Mouse (Mus musculus) MEL (cell line): ENCODE results near the gene Afp. TPM values are rescaled to one million over a fixed set of nuclear protein-coding genes. Genes with fewer than 3 reads are reported as not detected.

Experiments used
- DNase-seq: peaks from one replicate; pipeline ENCODE4 v3.0.0; 2011; ENCODE audit warnings: low read depth, low spot score
- H3K27ac ChIP-seq: 2 replicates; pipeline ENCODE4 v1.5.1; 2012; ENCODE audit warnings: low read depth, mild to moderate bottlenecking, control low read depth, low read length, moderate library complexity; ENCODE audit not compliant: control insufficient read depth
- H3K27me3 ChIP-seq, 2 experiments: fragments of 150-350 bp in 1 of 2; sonication (generic) in 1 of 2; 2 replicates each; pipeline ENCODE4 v1.6.1; 2012; ENCODE audit warnings: low read length in 2 of 2, mild to moderate bottlenecking in 2 of 2, improper control_type of control experiment in 1 of 2, moderate library complexity in 1 of 2; ENCODE audit not compliant: insufficient read depth in 2 of 2, control insufficient read depth in 1 of 2
- H3K36me3 ChIP-seq, 2 experiments: 2 replicates each; pipeline ENCODE4 v1.6.1; 2012 to 2014; ENCODE audit warnings: low read length in 2 of 2, improper control_type of control experiment in 1 of 2, inconsistent platforms in 1 of 2, mild to moderate bottlenecking in 1 of 2; ENCODE audit not compliant: insufficient read depth in 2 of 2, control insufficient read depth in 1 of 2
- H3K4me1 ChIP-seq, 2 experiments: fragments of 150-350 bp in 1 of 2; sonication (generic) in 1 of 2; 2 replicates each; pipeline ENCODE4 v1.6.1; 2012; ENCODE audit warnings: low read length in 2 of 2, improper control_type of control experiment in 1 of 2, mild to moderate bottlenecking in 1 of 2; ENCODE audit not compliant: insufficient read depth in 2 of 2, control insufficient read depth in 1 of 2
- H3K4me3 ChIP-seq, 2 experiments: fragments of 150-350 bp in 1 of 2; sonication (generic) in 1 of 2; 2 replicates each; pipeline ENCODE4 v1.5.1; 2012; ENCODE audit warnings: low read depth in 2 of 2, low read length in 2 of 2, mild to moderate bottlenecking in 2 of 2, moderate library complexity in 2 of 2, control low read depth in 1 of 2, improper control_type of control experiment in 1 of 2; ENCODE audit not compliant: control insufficient read depth in 1 of 2, insufficient read depth in 1 of 2
- H3K79me2 ChIP-seq: 2 replicates; pipeline ENCODE4 v1.6.1; 2012; ENCODE audit warnings: mild to moderate bottlenecking, low read length, moderate library complexity; ENCODE audit not compliant: control insufficient read depth, poor library complexity, insufficient read depth
- H3K9ac ChIP-seq: 2 replicates; pipeline ENCODE4 v1.6.1; 2012; ENCODE audit warnings: low read depth, mild to moderate bottlenecking, control low read depth, low read length, moderate library complexity; ENCODE audit not compliant: control insufficient read depth, poor library complexity, severe bottlenecking
- H3K9me3 ChIP-seq: fragments of 150-350 bp; sonication (generic); replicated peaks from 2 replicates; pipeline ENCODE4 v1.6.1; 2012; ENCODE audit warnings: mild to moderate bottlenecking, low read length, improper control_type of control experiment, moderate library complexity; ENCODE audit not compliant: insufficient read depth
- BHLHE40 ChIP-seq: IDR thresholded peaks from 2 replicates; pipeline ENCODE4 v1.6.1; 2012; ENCODE audit warnings: low read depth, mild to moderate bottlenecking, inconsistent platforms, low read length, improper control_type of control experiment, borderline replicate concordance
- CTCF ChIP-seq, 3 experiments: IDR thresholded peaks in 2 of 3; conservative IDR thresholded peaks in 1 of 3; 2 replicates each; pipeline ENCODE4 v1.5.1; 2011 to 2012; ENCODE audit warnings: low read length in 3 of 3, low read depth in 2 of 3, mild to moderate bottlenecking in 2 of 3, improper control_type of control experiment in 1 of 3, inconsistent platforms in 1 of 3, mixed read lengths in 1 of 3, moderate library complexity in 1 of 3; ENCODE audit not compliant: control insufficient read depth in 1 of 3, insufficient read depth in 1 of 3, poor library complexity in 1 of 3, severe bottlenecking in 1 of 3
- E2F4 ChIP-seq: IDR thresholded peaks from 2 replicates; pipeline ENCODE4 v1.6.1; 2011; ENCODE audit warnings: low read depth, low read length, improper control_type of control experiment, borderline replicate concordance
- GABPA ChIP-seq: IDR thresholded peaks from 2 replicates; pipeline ENCODE4 v1.6.1; 2012; ENCODE audit warnings: low read depth, mild to moderate bottlenecking, inconsistent platforms, low read length, improper control_type of control experiment, moderate library complexity
- GATA1 ChIP-seq: IDR thresholded peaks from 2 replicates; pipeline ENCODE4 v1.6.1; 2011; ENCODE audit warnings: low read depth, low read length, improper control_type of control experiment
- JUND ChIP-seq: IDR thresholded peaks from 2 replicates; pipeline ENCODE4 v1.6.1; 2011; ENCODE audit warnings: low read depth, mild to moderate bottlenecking, improper control_type of control experiment, low read length
- KAT2A ChIP-seq: conservative IDR thresholded peaks from 2 replicates; pipeline ENCODE4 v1.6.1; 2012; ENCODE audit warnings: low read depth, low read length, improper control_type of control experiment, inconsistent platforms
- MAFK ChIP-seq: IDR thresholded peaks from 2 replicates; pipeline ENCODE4 v1.6.1; 2011; ENCODE audit warnings: low read depth, mild to moderate bottlenecking, low read length, improper control_type of control experiment, borderline replicate concordance
- MAZ ChIP-seq: IDR thresholded peaks from 2 replicates; pipeline ENCODE4 v1.6.1; 2012; ENCODE audit warnings: low read depth, mild to moderate bottlenecking, inconsistent platforms, low read length, improper control_type of control experiment
- MEF2A ChIP-seq: IDR thresholded peaks from 2 replicates; pipeline ENCODE4 v1.6.1; 2014; ENCODE audit warnings: low read depth, mild to moderate bottlenecking, inconsistent platforms, low read length, improper control_type of control experiment; ENCODE audit not compliant: poor library complexity, insufficient replicate concordance, severe bottlenecking; ENCODE audit errors: extremely low read depth
- MXI1 ChIP-seq: IDR thresholded peaks from 2 replicates; pipeline ENCODE4 v1.6.1; 2011; ENCODE audit warnings: mild to moderate bottlenecking, low read depth, low read length, improper control_type of control experiment
- MYB ChIP-seq: IDR thresholded peaks from 2 replicates; pipeline ENCODE4 v1.6.1; 2011; ENCODE audit warnings: mild to moderate bottlenecking, low read depth, low read length, improper control_type of control experiment
- MYC ChIP-seq: IDR thresholded peaks from 2 replicates; pipeline ENCODE4 v1.6.1; 2011; ENCODE audit warnings: low read depth, mild to moderate bottlenecking, low read length, improper control_type of control experiment, moderate library complexity
- POLR2A ChIP-seq, 2 experiments: IDR thresholded peaks; 2 replicates each; pipeline ENCODE4 v1.6.1; 2011 to 2012; ENCODE audit warnings: low read length in 2 of 2, mild to moderate bottlenecking in 2 of 2, control low read depth in 1 of 2, improper control_type of control experiment in 1 of 2, low read depth in 1 of 2, moderate library complexity in 1 of 2; ENCODE audit not compliant: control insufficient read depth in 1 of 2, insufficient read depth in 1 of 2, poor library complexity in 1 of 2
- POLR2AphosphoS5 ChIP-seq: IDR thresholded peaks from 2 replicates; pipeline ENCODE4 v1.6.1; 2012; ENCODE audit warnings: low read depth, borderline replicate concordance, mild to moderate bottlenecking, inconsistent platforms, low read length, moderate library complexity, mixed read lengths
- TAL1 ChIP-seq: IDR thresholded peaks from 2 replicates; pipeline ENCODE4 v1.6.1; 2012; ENCODE audit warnings: mild to moderate bottlenecking, inconsistent platforms, low read length, moderate library complexity, mixed read lengths
- TBP ChIP-seq: IDR thresholded peaks from 2 replicates; pipeline ENCODE4 v1.8.0; 2011; ENCODE audit warnings: low read depth, low read length, improper control_type of control experiment
- UBTF ChIP-seq: IDR thresholded peaks from 2 replicates; pipeline ENCODE4 v1.6.1; 2012; ENCODE audit warnings: low read depth, mild to moderate bottlenecking, inconsistent platforms, low read length, improper control_type of control experiment, moderate library complexity, borderline replicate concordance; ENCODE audit not compliant: insufficient read depth
- USF1 ChIP-seq: IDR thresholded peaks from 2 replicates; pipeline ENCODE4 v1.6.1; 2014; ENCODE audit warnings: low read depth, mild to moderate bottlenecking, inconsistent platforms, low read length, improper control_type of control experiment, moderate library complexity
- ZC3H11A ChIP-seq: IDR thresholded peaks from 2 replicates; pipeline ENCODE4 v1.6.1; 2012; ENCODE audit warnings: low read depth, mild to moderate bottlenecking, inconsistent platforms, low read length, improper control_type of control experiment
- polyA plus RNA-seq, 2 experiments: library from polyadenylated mRNA; stranded (reverse) in 1 of 2; unstranded in 1 of 2; fragments of >175 nt in 1 of 2; fragments of >200 nt in 1 of 2; gene quantifications; 2 replicates each; pipeline versions ENCODE4 v1.2.1 to v1.2.4; 2012; ENCODE audit warnings: low replicate concordance in 2 of 2, low read depth in 1 of 2; ENCODE audit not compliant: insufficient read length in 2 of 2, insufficient read depth in 1 of 2, missing spikeins in 1 of 2
- total RNA-seq: library from RNA; depleted of rRNA; stranded (reverse); fragments of 300-350 nt; gene quantifications from 2 replicates; pipeline ENCODE4 v1.2.3, GENCODE M21; 2012

Afp gene
- total and polyA plus RNA-seq, 3 experiments = 0.15 to 0.39 TPM; not detected in 1

- Histone ChIP-seq H3K36me3 (no peaks in the 10 kb centered on the region), H3K27ac (no peak overlapping the region), H3K4me1 (no peaks in the 10 kb centered on the region), H3K9ac (no peak overlapping the region), H3K79me2 (no peaks in the 10 kb centered on the region), H3K9me3 (no peaks in the 10 kb centered on the region), H3K4me3 (no peak overlapping the region), H3K27me3 (no peaks in the 10 kb centered on the region; a peak in 2 of 4 replicates)
- no peak for DNase-seq
- TF ChIP-seq MEF2A (no peak), CTCF (IDR thresholded peaks at IDR 0.05 in 2 of 3, conservative IDR thresholded peaks at IDR 0.05 in 1 of 3; ENCODE audit: control insufficient read depth in 1 of 3, insufficient read depth in 1 of 3, low read depth in 2 of 3, low read length in 3 of 3, poor library complexity in 1 of 3, severe bottlenecking in 1 of 3) (no peak), BHLHE40 (no peak), GABPA (no peak), TAL1 (no peak), KAT2A (no peak), MXI1 (no peak), MYB (no peak), E2F4 (no peak), MAFK (no peak), GATA1 (no peak), UBTF (no peak), ZC3H11A (no peak), POLR2A (IDR thresholded peaks at IDR 0.05; ENCODE audit: control insufficient read depth in 1 of 2, insufficient read depth in 1 of 2, low read depth in 1 of 2, low read length in 2 of 2, poor library complexity in 1 of 2) (no peak), JUND (no peak), TBP (no peak), USF1 (no peak), MAZ (no peak)
Observed at GRCm38 (mm10) chr5:90506507-90506906, 16.0 kb downstream of the Afp start.

- H3K27me3 ChIP-seq = peaks cover 0 to under 1% of the 10 kb centered on the region in 2 experiments; a peak in 3 of 4 replicates
- H3K9ac ChIP-seq = no peak overlapping the region
- no peaks in the 10 kb centered on the region for H3K9me3 ChIP-seq
- no peak overlapping the region for H3K4me3 ChIP-seq
- no peaks in the 10 kb centered on the region for H3K36me3 ChIP-seq
- TF ChIP-seq UBTF (no peak), POLR2AphosphoS5 (no peak), KAT2A (no peak), JUND (no peak), ZC3H11A (no peak), MYC (no peak), USF1 (no peak)
- DNase-seq = no peak
- H3K27ac ChIP-seq = no peak overlapping the region
- no peaks in the 10 kb centered on the region for H3K79me2 ChIP-seq
- H3K4me1 ChIP-seq = no peaks in the 10 kb centered on the region
Observed at GRCm38 (mm10) chr5:90507411-90507949, 16.9 kb downstream of the Afp start.
